Mouse (Mus musculus) forelimb bud, embryonic 11.5 days (tissue): ENCODE results near the gene Gm20422.
A peak's percentile ranks its signal among the peaks of the same experiment; 100 is the strongest.

ENCODE experiments used
- DNase-seq: peaks from one replicate; pipeline ENCODE4 v3.0.0-alpha.2; 2012; ENCODE audit warnings: low read depth, low spot score

Gene Gm20422

GRCm38 (mm10) chr8:69774503-69775148 lies at the start of gene Gm20422:
Gene Gm20422 (minus strand): TSS chr8:69774886.
- peak; percentile 97 for DNase-seq

- peak; percentile 77 for DNase-seq
These were observed 47.9 kb upstream of the Gm20422 start, which contains the start of gene Lpar2 for GRCm38 (mm10) chr8:69822386-69823191. Gene Lpar2 (plus strand): TSS chr8:69822429.

- DNase-seq: no peak
These were observed 47.3 kb upstream of the Gm20422 start for GRCm38 (mm10) chr8:69821971-69822385.

- DNase-seq: no peak
These were observed 45.8 kb upstream of the Gm20422 start for GRCm38 (mm10) chr8:69820466-69820865.

GRCm38 (mm10) chr8:69815396-69815795 lies 40.7 kb upstream of the Gm20422 start:
- DNase-seq: no peak

GRCm38 (mm10) chr8:69814881-69815280 lies 40.2 kb upstream of the Gm20422 start:
- DNase-seq: no peak

GRCm38 (mm10) chr8:69809820-69810219 lies 35.1 kb upstream of the Gm20422 start:
- no peak for DNase-seq

- peak; percentile 17 for DNase-seq
These were observed 34.2 kb upstream of the Gm20422 start for GRCm38 (mm10) chr8:69808864-69809403.

- peak; percentile 59 for DNase-seq
These were observed 33.6 kb upstream of the Gm20422 start, which contains the start of gene Gmip for GRCm38 (mm10) chr8:69808094-69808863. Gene Gmip (plus strand): TSS chr8:69808679.

GRCm38 (mm10) chr8:69807236-69807635 lies 32.5 kb upstream of the Gm20422 start:
- DNase-seq: no peak

GRCm38 (mm10) chr8:69805491-69805890 lies 30.8 kb upstream of the Gm20422 start:
- no peak for DNase-seq

GRCm38 (mm10) chr8:69805086-69805485 lies 30.4 kb upstream of the Gm20422 start:
- no peak for DNase-seq

GRCm38 (mm10) chr8:69804537-69804936 lies 29.9 kb upstream of the Gm20422 start:
- no peak for DNase-seq

GRCm38 (mm10) chr8:69803366-69803765 lies 28.7 kb upstream of the Gm20422 start:
- DNase-seq: no peak

GRCm38 (mm10) chr8:69802216-69802615 lies 27.5 kb upstream of the Gm20422 start:
- DNase-seq: no peak

- DNase-seq: no peak
These were observed 27.1 kb upstream of the Gm20422 start for GRCm38 (mm10) chr8:69801796-69802195.

- DNase-seq: no peak
These were observed 25.3 kb upstream of the Gm20422 start for GRCm38 (mm10) chr8:69799946-69800345.

- DNase-seq: no peak
These were observed 24.6 kb upstream of the Gm20422 start for GRCm38 (mm10) chr8:69799261-69799660.

GRCm38 (mm10) chr8:69797661-69798060 lies 23.0 kb upstream of the Gm20422 start:
- DNase-seq: no peak

- no peak for DNase-seq
These were observed 22.1 kb upstream of the Gm20422 start for GRCm38 (mm10) chr8:69796721-69797345.

- DNase-seq: no peak
These were observed 20.2 kb upstream of the Gm20422 start for GRCm38 (mm10) chr8:69794901-69795300.
